Mouse (Mus musculus) stomach, embryonic 15.5 days (tissue): Measurements from ENCODE around the gene Pik3ap1. TPM values are rescaled to one million over a fixed set of nuclear protein-coding genes. Genes with fewer than 3 reads are reported as not detected.

Experiments
- ATAC-seq: fragments of 200-750 bp; cut with Nextera tagmentation; 2 replicates; pipeline ENCODE4 v1.8.0; 2017; ENCODE audit warnings: low read depth, moderate number of reproducible peaks, moderate TSS enrichment; ENCODE audit not compliant: insufficient read depth, low FRiP score
- H3K27ac ChIP-seq: fragments of 300-500 bp; sonication (generic); 2 replicates; pipeline ENCODE4 v1.5.1; 2015; ENCODE audit warnings: mild to moderate bottlenecking, inconsistent platforms
- H3K27me3 ChIP-seq: fragments of 300-500 bp; sonication (generic); replicated peaks from 2 replicates; pipeline ENCODE4 v1.6.1; 2015; ENCODE audit warnings: inconsistent platforms
- H3K36me3 ChIP-seq: fragments of 300-500 bp; sonication (generic); 2 replicates; pipeline ENCODE4 v1.6.1; 2015; ENCODE audit warnings: inconsistent platforms
- H3K4me1 ChIP-seq: fragments of 300-500 bp; sonication (generic); 2 replicates; pipeline ENCODE4 v1.6.1; 2015; ENCODE audit warnings: inconsistent platforms
- H3K4me2 ChIP-seq: fragments of 300-500 bp; sonication (generic); 2 replicates; pipeline ENCODE4 v1.6.1; 2015; ENCODE audit warnings: mild to moderate bottlenecking, inconsistent platforms
- H3K4me3 ChIP-seq: fragments of 300-500 bp; sonication (generic); replicated peaks from 2 replicates; pipeline ENCODE4 v1.5.1; 2015; ENCODE audit warnings: inconsistent platforms
- H3K9ac ChIP-seq: fragments of 300-500 bp; sonication (generic); 2 replicates; pipeline ENCODE4 v1.6.1; 2015; ENCODE audit warnings: inconsistent platforms
- H3K9me3 ChIP-seq: fragments of 300-500 bp; sonication (generic); 2 replicates; pipeline ENCODE4 v1.6.1; 2016; ENCODE audit warnings: inconsistent platforms
- WGBS: fragments of 180-500 bp; shearing (Covaris S2); methylation state at CpG from one replicate; pipeline ENCODE4 v1.1.7; 2015; 5-methylcytosine and 5-hydroxymethylcytosine counted together
- polyA plus RNA-seq: library from polyadenylated mRNA; unstranded; fragments of >200 nt; fragmentation: Nextera tagmentation; extraction: Ambion mirVana; gene quantifications from 2 replicates; pipeline ENCODE4 v1.2.1, GENCODE M21; 2015

The Pik3ap1 gene
- polyA plus RNA-seq, 1 experiment from 2014 or later: 10.5 TPM

GRCm38 (mm10) chr19:41233698-41234097, 151.2 kb downstream of the Pik3ap1 start:
- no peak for ATAC-seq
- H3K27me3 ChIP-seq: no peaks in the 10 kb centered on the region
- no peaks in the 10 kb centered on the region for H3K9me3 ChIP-seq
- H3K4me3 ChIP-seq: no peak overlapping the region
- H3K9ac ChIP-seq: no peak overlapping the region
- H3K4me1 ChIP-seq: no peaks in the 10 kb centered on the region
- H3K36me3 ChIP-seq: peaks cover 35% of the 10 kb centered on the region
- no peak overlapping the region for H3K27ac ChIP-seq
- 93% methylated on average over 4 of the region's 4 CpGs for WGBS
- no peak overlapping the region for H3K4me2 ChIP-seq

Other genes starting within 250 kb of the Pik3ap1 start
- gene Tll2, start 178.3 kb downstream of the Pik3ap1 start, polyA plus RNA-seq: 0.08 and 0.14 TPM in 2 replicates
- 155 and 179 TPM in 2 replicates for gene Tm9sf3, start 121.1 kb downstream of the Pik3ap1 start, polyA plus RNA-seq
- 19.4 and 22.9 TPM in 2 replicates for gene Lcor, start 97.5 kb upstream of the Pik3ap1 start, polyA plus RNA-seq
- gene Gm340, start 197.3 kb upstream of the Pik3ap1 start, polyA plus RNA-seq: 2.1 and 2.4 TPM in 2 replicates